Mouse (Mus musculus) ES-Bruce4 (cell line): ENCODE results near the gene Baat. TPM values are rescaled to one million over a fixed set of nuclear protein-coding genes. Genes with fewer than 3 reads are reported as not detected.

Experiments used
- H3K27ac ChIP-seq: 2 replicates; pipeline ENCODE4 v1.5.1; 2012; ENCODE audit warnings: low read length, inconsistent platforms; ENCODE audit not compliant: insufficient read depth
- H3K27me3 ChIP-seq: 2 replicates; pipeline ENCODE4 v1.6.1; 2012; ENCODE audit warnings: mild to moderate bottlenecking, low read length, inconsistent platforms; ENCODE audit not compliant: control insufficient read depth, poor library complexity, insufficient read depth, severe bottlenecking
- H3K36me3 ChIP-seq: 2 replicates; pipeline ENCODE4 v1.6.1; 2012; ENCODE audit warnings: inconsistent platforms, mild to moderate bottlenecking, low read length, moderate library complexity; ENCODE audit not compliant: control insufficient read depth, poor library complexity, insufficient read depth, severe bottlenecking
- H3K4me1 ChIP-seq: one replicate; pipeline ENCODE4 v1.8.1; 2011; ENCODE audit warnings: low read length; ENCODE audit not compliant: control insufficient read depth, insufficient read depth
- H3K4me3 ChIP-seq: 2 replicates; pipeline ENCODE4 v1.5.1; 2011; ENCODE audit warnings: low read depth, mild to moderate bottlenecking, low read length
- H3K9ac ChIP-seq: 2 replicates; pipeline ENCODE4 v1.6.1; 2012; ENCODE audit warnings: low read depth, mild to moderate bottlenecking, inconsistent platforms; ENCODE audit not compliant: poor library complexity, severe bottlenecking
- H3K9me3 ChIP-seq: replicated peaks from 2 replicates; pipeline ENCODE4 v1.6.1; 2012; ENCODE audit warnings: mild to moderate bottlenecking, low read length, inconsistent platforms; ENCODE audit not compliant: control insufficient read depth, poor library complexity, insufficient read depth, severe bottlenecking
- CTCF ChIP-seq: IDR thresholded peaks from one replicate; pipeline ENCODE4 v1.8.1; 2011; ENCODE audit warnings: low read depth, low read length
- EP300 ChIP-seq: IDR thresholded peaks from 2 replicates; pipeline ENCODE4 v1.6.1; 2011; ENCODE audit warnings: low read depth, low read length; ENCODE audit not compliant: insufficient read depth
- POLR2A ChIP-seq: IDR thresholded peaks from one replicate; pipeline ENCODE4 v1.8.1; 2011; ENCODE audit warnings: low read length; ENCODE audit not compliant: insufficient read depth
- polyA plus RNA-seq: library from polyadenylated mRNA; stranded (reverse); fragments of >200 nt; gene quantifications from 2 replicates; pipeline ENCODE4 v1.2.4, GENCODE M21; 2011; ENCODE audit warnings: low read depth; ENCODE audit not compliant: missing spikeins, insufficient read depth, insufficient read length

Baat gene
- polyA plus RNA-seq: 0.42 and 1.1 TPM in 2 replicates

GRCm38 (mm10) chr4:49506386-49506785 lies at the start of gene Baat:
Gene Baat, minus strand, starts transcription at chr4:49506557.
- no peaks in the 10 kb centered on the region for H3K27me3 ChIP-seq
- H3K9me3 ChIP-seq: no peaks in the 10 kb centered on the region
- H3K36me3 ChIP-seq: no peaks in the 10 kb centered on the region
- H3K4me1 ChIP-seq: no peaks in the 10 kb centered on the region
- H3K27ac ChIP-seq: no peak within 1 kb of the TSS
- H3K9ac ChIP-seq: no peak within 1 kb of the TSS
- no peak within 1 kb of the TSS for H3K4me3 ChIP-seq
- TF ChIP-seq POLR2A: no peak
- no peak for TF ChIP-seq EP300
- no peak for TF ChIP-seq CTCF

- no peaks in the 10 kb centered on the region for H3K4me1 ChIP-seq
- H3K9me3 ChIP-seq: no peaks in the 10 kb centered on the region
- no peaks in the 10 kb centered on the region for H3K27me3 ChIP-seq
- no peak for TF ChIP-seq EP300
- no peak for TF ChIP-seq POLR2A
- no peak for TF ChIP-seq CTCF
- H3K27ac ChIP-seq: no peak overlapping the region
- no peak overlapping the region for H3K9ac ChIP-seq
- H3K36me3 ChIP-seq: no peaks in the 10 kb centered on the region
- H3K4me3 ChIP-seq: no peak overlapping the region
Measured at GRCm38 (mm10) chr4:49553380-49553779, 47.0 kb upstream of the Baat start.

- Histone ChIP-seq H3K27me3 (no peaks in the 10 kb centered on the region), H3K4me3 (no peak within 1 kb of the TSS), H3K4me1 (no peaks in the 10 kb centered on the region), H3K36me3 (no peaks in the 10 kb centered on the region), H3K9ac (no peak within 1 kb of the TSS), H3K9me3 (no peaks in the 10 kb centered on the region), H3K27ac (no peak within 1 kb of the TSS)
- TF ChIP-seq EP300 (no peak), CTCF (no peak), POLR2A (no peak)
Measured at GRCm38 (mm10) chr4:49549383-49549782, 43.0 kb upstream of the Baat start, which contains the start of gene Aldob. Gene Aldob, minus strand, starts transcription at chr4:49549546.

GRCm38 (mm10) chr4:49547544-49548219 lies 41.3 kb upstream of the Baat start:
- TF ChIP-seq CTCF (no peak), POLR2A (no peak), EP300 (no peak)
- Histone ChIP-seq H3K27me3 (no peaks in the 10 kb centered on the region), H3K4me3 (no peak overlapping the region), H3K27ac (no peak overlapping the region), H3K9ac (no peak overlapping the region), H3K36me3 (no peaks in the 10 kb centered on the region), H3K4me1 (no peaks in the 10 kb centered on the region), H3K9me3 (no peaks in the 10 kb centered on the region)

GRCm38 (mm10) chr4:49546873-49547543 lies 40.7 kb upstream of the Baat start:
- no peak for TF ChIP-seq EP300
- TF ChIP-seq CTCF: no peak
- no peak for TF ChIP-seq POLR2A
- Histone ChIP-seq H3K27me3 (no peaks in the 10 kb centered on the region), H3K36me3 (no peaks in the 10 kb centered on the region), H3K4me1 (no peaks in the 10 kb centered on the region), H3K9me3 (no peaks in the 10 kb centered on the region), H3K27ac (no peak overlapping the region), H3K4me3 (no peak overlapping the region), H3K9ac (no peak overlapping the region)

GRCm38 (mm10) chr4:49546026-49546425 lies 39.7 kb upstream of the Baat start:
- H3K4me1 ChIP-seq: no peaks in the 10 kb centered on the region
- no peaks in the 10 kb centered on the region for H3K9me3 ChIP-seq
- H3K27ac ChIP-seq: no peak overlapping the region
- no peak overlapping the region for H3K4me3 ChIP-seq
- no peaks in the 10 kb centered on the region for H3K36me3 ChIP-seq
- H3K9ac ChIP-seq: no peak overlapping the region
- H3K27me3 ChIP-seq: no peaks in the 10 kb centered on the region
- TF ChIP-seq CTCF (no peak), EP300 (no peak), POLR2A (no peak)
